Mouse (Mus musculus): ENCODE results near the gene Gm9913. TPM values are rescaled to one million over a fixed set of nuclear protein-coding genes. Genes with fewer than 3 reads are reported as not detected.

Gene Gm9913
- polyA plus RNA-seq, 2 experiments = 0.19 to 0.40 TPM

DNA sequence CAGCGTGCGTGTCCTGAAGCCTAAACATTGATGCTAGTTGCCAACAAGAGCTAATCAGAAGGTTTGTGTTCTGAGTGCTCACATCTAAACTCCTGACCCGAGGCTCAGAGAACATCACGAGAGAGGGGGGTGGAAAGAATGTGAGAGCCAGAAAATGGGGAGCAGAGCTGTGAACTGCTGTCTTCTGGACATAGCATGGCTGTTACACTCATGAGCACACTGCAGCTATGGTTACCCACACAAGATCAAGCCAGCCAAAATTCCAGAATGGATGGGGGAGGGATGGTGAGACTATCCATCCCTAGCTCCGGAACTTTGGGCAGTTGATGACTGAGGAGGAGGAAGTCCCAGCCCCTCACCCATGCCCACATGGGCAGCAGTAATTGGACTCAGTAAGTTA lies 24.8 kb upstream of the Gm9913 start:
- WGBS = 60% methylated on average over 5 of the region's 5 CpGs
- DNase-seq (ENCODE audit: low spot score) (no peak), ATAC-seq (ENCODE audit: low FRiP score, low read depth) (no peak)
- Histone ChIP-seq H3K9ac (ENCODE audit: low read depth, low read length, severe bottlenecking) (no peak overlapping the region), H3K9me3 (ENCODE audit: control insufficient read depth, low read length) (no peaks in the 10 kb centered on the region), H3K27me3 (ENCODE audit: control insufficient read depth, insufficient read depth, low read length) (no peaks in the 10 kb centered on the region), H3K4me3 (replicated peaks; ENCODE audit: low read length) (no peak overlapping the region), H3K4me1 (ENCODE audit: control insufficient read depth, insufficient read depth, low read length) (peaks cover 14% of the 10 kb centered on the region), H3K4me2 (replicated peaks; ENCODE audit: low read depth, low read length, severe bottlenecking) (no peak overlapping the region), H3K36me3 (ENCODE audit: control insufficient read depth, insufficient read depth, low read length) (peaks cover 12% of the 10 kb centered on the region), H3K27ac (replicated peaks; ENCODE audit: low read depth, low read length) (no peak overlapping the region)
- no peak for TF ChIP-seq POLR2A (IDR thresholded peaks at IDR 0.05; ENCODE audit: borderline replicate concordance, extremely low read depth, insufficient read depth, insufficient read length)

DNA sequence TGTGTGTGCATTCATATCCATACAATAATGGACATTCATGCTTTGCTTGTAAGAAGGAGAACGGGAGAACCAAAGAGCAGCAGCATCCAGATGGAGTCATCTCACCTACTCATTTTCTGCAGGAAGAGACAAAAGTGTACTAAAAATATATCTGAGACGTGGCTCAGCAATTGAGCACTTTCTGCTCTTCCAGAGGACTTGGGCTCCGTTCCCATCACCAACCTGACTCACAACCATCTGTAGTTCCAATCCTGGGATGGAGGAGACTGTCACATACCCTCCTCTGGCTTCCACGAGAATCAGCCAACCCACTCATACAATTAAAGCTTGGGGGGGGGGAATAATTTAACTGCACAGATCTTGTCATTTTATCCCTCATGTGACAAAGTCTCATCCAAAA lies 23.8 kb upstream of the Gm9913 start:
- ATAC-seq (ENCODE audit: low FRiP score, low read depth) (no peak), DNase-seq (ENCODE audit: low spot score) (no peak)
- Histone ChIP-seq H3K4me1 (ENCODE audit: control insufficient read depth, insufficient read depth, low read length) (peaks cover 14% of the 10 kb centered on the region), H3K4me2 (replicated peaks; ENCODE audit: low read depth, low read length, severe bottlenecking) (no peak overlapping the region), H3K36me3 (ENCODE audit: control insufficient read depth, insufficient read depth, low read length) (peaks cover 9% of the 10 kb centered on the region), H3K9ac (ENCODE audit: low read depth, low read length, severe bottlenecking) (no peak overlapping the region), H3K27me3 (ENCODE audit: control insufficient read depth, insufficient read depth, low read length) (no peaks in the 10 kb centered on the region), H3K4me3 (replicated peaks; ENCODE audit: low read length) (no peak overlapping the region), H3K27ac (replicated peaks; ENCODE audit: low read depth, low read length) (no peak overlapping the region), H3K9me3 (ENCODE audit: control insufficient read depth, low read length) (no peaks in the 10 kb centered on the region)
- no peak for TF ChIP-seq POLR2A (IDR thresholded peaks at IDR 0.05; ENCODE audit: borderline replicate concordance, extremely low read depth, insufficient read depth, insufficient read length)
- 79% methylated on average over 4 of the region's 4 CpGs for WGBS

GRCm38 (mm10) chr2:125481531-125482317 lies 23.2 kb upstream of the Gm9913 start:
- no peaks in the 10 kb centered on the region for H3K9me3 ChIP-seq (ENCODE audit: control insufficient read depth, low read length)
- H3K27ac ChIP-seq (replicated peaks; ENCODE audit: low read depth, low read length) = no peak overlapping the region
- peaks cover 3% of the 10 kb centered on the region for H3K36me3 ChIP-seq (ENCODE audit: control insufficient read depth, insufficient read depth, low read length)
- no peak for DNase-seq (ENCODE audit: low spot score)
- no peak overlapping the region for H3K9ac ChIP-seq (ENCODE audit: low read depth, low read length, severe bottlenecking)
- ATAC-seq (ENCODE audit: low FRiP score, low read depth) = no peak
- no peaks in the 10 kb centered on the region for H3K27me3 ChIP-seq (ENCODE audit: control insufficient read depth, insufficient read depth, low read length)
- TF ChIP-seq POLR2A (IDR thresholded peaks at IDR 0.05; ENCODE audit: borderline replicate concordance, extremely low read depth, insufficient read depth, insufficient read length) = no peak
- 75% methylated on average over 9 of the region's 9 CpGs for WGBS
- H3K4me2 ChIP-seq (replicated peaks; ENCODE audit: low read depth, low read length, severe bottlenecking) = no peak overlapping the region
- peaks cover 14% of the 10 kb centered on the region for H3K4me1 ChIP-seq (ENCODE audit: control insufficient read depth, insufficient read depth, low read length)
- H3K4me3 ChIP-seq (replicated peaks; ENCODE audit: low read length) = no peak overlapping the region

GRCm38 (mm10) chr2:125484164-125484563 lies 20.7 kb upstream of the Gm9913 start:
- Histone ChIP-seq H3K4me2 (replicated peaks; ENCODE audit: low read depth, low read length, severe bottlenecking) (no peak overlapping the region), H3K4me1 (ENCODE audit: control insufficient read depth, insufficient read depth, low read length) (peaks cover 14% of the 10 kb centered on the region), H3K27me3 (ENCODE audit: control insufficient read depth, insufficient read depth, low read length) (no peaks in the 10 kb centered on the region), H3K9me3 (ENCODE audit: control insufficient read depth, low read length) (no peaks in the 10 kb centered on the region), H3K9ac (ENCODE audit: low read depth, low read length, severe bottlenecking) (no peak overlapping the region), H3K27ac (replicated peaks; ENCODE audit: low read depth, low read length) (no peak overlapping the region), H3K36me3 (ENCODE audit: control insufficient read depth, insufficient read depth, low read length) (no peaks in the 10 kb centered on the region), H3K4me3 (replicated peaks; ENCODE audit: low read length) (no peak overlapping the region)
- ATAC-seq (ENCODE audit: low FRiP score, low read depth) (no peak), DNase-seq (ENCODE audit: low spot score) (no peak)
- TF ChIP-seq POLR2A (IDR thresholded peaks at IDR 0.05; ENCODE audit: borderline replicate concordance, extremely low read depth, insufficient read depth, insufficient read length) = no peak

- WGBS = 82% methylated on average over 9 of the region's 9 CpGs
- H3K27me3 ChIP-seq (ENCODE audit: control insufficient read depth, insufficient read depth, low read length) = no peaks in the 10 kb centered on the region
- no peak overlapping the region for H3K9ac ChIP-seq (ENCODE audit: low read depth, low read length, severe bottlenecking)
- H3K36me3 ChIP-seq (ENCODE audit: control insufficient read depth, insufficient read depth, low read length) = no peaks in the 10 kb centered on the region
- peaks cover 11% of the 10 kb centered on the region for H3K4me1 ChIP-seq (ENCODE audit: control insufficient read depth, insufficient read depth, low read length)
- no peak for TF ChIP-seq POLR2A (IDR thresholded peaks at IDR 0.05; ENCODE audit: borderline replicate concordance, extremely low read depth, insufficient read depth, insufficient read length)
- ATAC-seq (ENCODE audit: low FRiP score, low read depth) (no peak), DNase-seq (ENCODE audit: low spot score) (no peak)
- H3K27ac ChIP-seq (replicated peaks; ENCODE audit: low read depth, low read length) = no peak overlapping the region
- H3K4me2 ChIP-seq (replicated peaks; ENCODE audit: low read depth, low read length, severe bottlenecking) = no peak overlapping the region
- no peak overlapping the region for H3K4me3 ChIP-seq (replicated peaks; ENCODE audit: low read length)
- H3K9me3 ChIP-seq (ENCODE audit: control insufficient read depth, low read length) = no peaks in the 10 kb centered on the region
Observed at GRCm38 (mm10) chr2:125484910-125485309, 20.0 kb upstream of the Gm9913 start.
